Mouse (Mus musculus) megakaryocyte progenitor cell, adult 5-6 weeks (primary cell): Measurements from ENCODE around the gene Igsf21. TPM values are rescaled to one million over a fixed set of nuclear protein-coding genes. Genes with fewer than 3 reads are reported as not detected.

ENCODE experiments used
- ATAC-seq: replicated peaks from 2 replicates; pipeline ENCODE4 v1.8.0; 2016; ENCODE audit warnings: mild to moderate bottlenecking, moderate TSS enrichment, inconsistent platforms; ENCODE audit not compliant: poor library complexity
- total RNA-seq, 2 experiments: library from RNA; stranded (forward) in 1 of 2; stranded (reverse) in 1 of 2; fragments of 157-497, 149-512 nt in 1 of 2; fragments of 200-1000 nt in 1 of 2; gene quantifications; 2 replicates each; pipeline versions ENCODE4 v1.2.3 to v1.2.4; 2015 to 2017

The Igsf21 gene
- total RNA-seq, 2 experiments from 2014 or later: not detected

DNA sequence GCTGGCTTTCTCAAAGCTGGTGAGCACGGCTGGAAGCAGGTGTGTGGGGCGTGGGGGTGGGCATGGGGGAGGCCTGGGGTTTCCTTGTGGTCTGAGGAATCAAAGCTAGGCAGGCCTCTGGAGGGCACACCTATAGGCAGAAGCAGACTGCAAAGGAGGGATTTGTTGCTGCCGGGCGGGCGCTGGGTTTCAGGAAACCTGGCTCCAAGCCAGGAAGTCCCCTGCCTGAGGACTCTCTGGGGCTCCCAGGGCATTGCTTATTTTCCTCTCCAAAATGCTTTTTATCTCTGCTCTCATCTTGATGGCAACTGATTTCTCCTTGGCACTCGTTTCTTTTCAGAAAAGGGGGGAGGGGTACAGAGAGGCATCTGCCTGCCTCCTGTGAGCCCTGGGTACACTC is 141.8 kb downstream of the Igsf21 start:
- ATAC-seq: no peak

DNA sequence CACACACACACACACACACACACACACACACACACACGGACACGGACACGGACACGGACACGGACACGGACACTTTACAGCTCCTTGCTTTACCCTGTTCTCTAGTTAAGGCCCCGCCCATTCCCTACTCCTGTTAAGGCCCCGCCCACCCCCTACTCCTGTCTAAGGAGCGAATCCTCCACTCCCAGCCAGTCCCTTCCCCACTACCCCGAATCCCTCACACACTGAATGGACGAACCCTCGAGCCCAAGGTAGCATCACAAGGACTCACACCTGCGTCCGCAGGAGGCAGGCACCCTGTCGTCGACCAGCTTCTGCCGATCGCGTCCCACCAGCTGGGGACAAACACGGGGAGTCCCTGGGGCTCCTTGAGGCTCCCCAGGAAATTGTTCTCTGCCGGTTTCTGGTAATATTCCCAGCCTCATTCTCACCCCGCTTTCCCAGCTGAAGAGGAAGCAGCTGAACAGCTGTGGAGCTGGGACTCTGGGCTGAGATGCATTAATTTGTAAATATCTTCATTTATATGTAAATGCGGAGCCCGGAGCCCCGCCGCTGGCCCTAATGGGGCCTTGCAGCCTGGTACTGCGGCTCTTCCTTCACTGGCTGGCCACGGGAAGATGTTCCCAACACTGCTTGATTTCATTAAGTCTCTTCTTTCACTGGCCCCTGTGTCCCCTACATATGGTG is 143.1 kb downstream of the Igsf21 start:
- no peak for ATAC-seq

DNA sequence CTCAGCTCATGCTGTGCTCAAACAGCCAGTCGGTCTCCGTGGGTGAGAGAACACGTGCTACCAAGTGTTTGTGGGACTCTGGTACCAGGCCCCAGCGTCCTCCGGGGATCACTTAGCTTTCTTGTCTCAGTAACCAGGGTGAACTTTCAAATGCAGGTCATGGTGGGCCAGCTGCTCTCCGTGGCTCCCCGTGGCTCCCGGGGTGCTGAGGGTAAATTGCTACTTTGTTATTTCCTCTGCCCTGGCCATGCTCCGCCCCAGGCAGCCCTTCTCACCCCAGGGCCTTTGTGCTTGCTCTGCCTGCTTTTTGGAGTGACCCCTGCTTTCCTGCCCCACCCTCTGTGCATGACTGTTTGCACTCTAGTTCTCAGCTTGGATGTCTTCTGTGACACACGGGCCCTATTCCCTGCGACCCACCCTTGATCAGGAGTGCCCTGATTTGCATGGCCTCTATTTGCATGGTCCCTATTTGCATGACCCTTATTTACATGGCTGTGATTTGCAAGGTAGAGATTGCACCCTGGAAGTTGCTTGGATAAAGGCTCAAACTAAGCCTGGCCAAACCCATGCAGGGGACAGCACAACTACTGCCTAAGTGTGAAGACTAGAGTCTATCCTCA is 143.9 kb downstream of the Igsf21 start:
- ATAC-seq: no peak

DNA sequence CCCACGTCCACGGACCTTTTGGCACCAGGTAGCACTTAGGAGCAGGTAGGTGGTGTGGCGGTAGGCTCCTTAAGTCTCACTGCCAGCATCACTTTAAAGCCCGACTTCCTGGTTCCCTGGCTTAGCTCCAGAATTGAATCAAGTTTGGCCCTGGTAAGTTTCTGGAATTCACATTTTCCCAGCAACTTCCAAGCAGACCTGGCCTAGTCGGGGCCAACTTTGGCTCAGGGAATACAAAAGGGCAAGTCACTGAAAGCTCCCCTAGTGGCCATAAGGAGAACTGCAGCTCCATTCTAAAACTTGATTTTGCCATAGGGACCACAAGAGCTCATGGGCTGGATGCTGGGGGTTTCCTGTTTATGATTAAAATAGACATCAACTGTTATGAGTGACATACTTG is 145.5 kb downstream of the Igsf21 start:
- ATAC-seq: 0 out of 2 replicates have a peak, but pooled peaks have one; percentile 34

DNA sequence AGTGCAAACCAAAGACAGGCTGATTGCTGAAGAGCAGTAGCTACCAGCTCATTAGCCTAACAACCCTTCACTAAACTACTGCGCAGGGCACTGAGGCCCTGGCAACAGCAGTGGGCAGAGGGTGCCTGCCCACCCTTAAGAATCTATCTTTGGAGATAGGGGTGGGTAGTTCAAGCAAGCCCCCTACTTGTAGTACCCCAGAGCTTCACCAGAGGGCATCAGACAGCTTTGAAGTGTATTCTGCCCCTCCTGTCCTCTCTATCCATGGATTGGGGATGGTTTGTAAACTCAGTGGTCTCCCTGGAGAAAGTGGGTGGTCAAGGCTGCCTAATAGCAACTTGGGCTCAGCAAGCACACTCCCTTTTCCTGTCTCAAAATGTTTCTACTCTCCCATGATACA is 146.4 kb downstream of the Igsf21 start:
- ATAC-seq: no peak

DNA sequence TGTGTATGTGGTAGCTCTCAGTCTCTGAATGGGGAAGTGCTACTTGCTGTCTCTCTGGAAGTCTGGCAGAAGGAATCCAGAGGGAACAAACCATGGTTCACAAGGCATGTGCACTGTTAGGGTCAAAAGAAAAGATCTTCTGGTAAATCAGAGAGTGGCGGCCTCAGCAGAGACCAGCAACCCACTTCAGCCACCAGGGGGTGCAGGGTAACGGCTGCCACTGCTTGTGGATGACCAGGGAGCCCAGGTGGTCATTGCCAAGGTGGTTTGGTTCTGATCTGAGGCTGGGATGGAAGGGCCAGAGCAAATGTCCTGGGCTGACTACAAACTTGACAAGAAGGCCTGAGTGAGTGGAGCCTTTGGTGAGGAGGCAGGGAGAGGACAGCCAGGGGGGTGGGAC is 150.3 kb downstream of the Igsf21 start:
- no peak for ATAC-seq

DNA sequence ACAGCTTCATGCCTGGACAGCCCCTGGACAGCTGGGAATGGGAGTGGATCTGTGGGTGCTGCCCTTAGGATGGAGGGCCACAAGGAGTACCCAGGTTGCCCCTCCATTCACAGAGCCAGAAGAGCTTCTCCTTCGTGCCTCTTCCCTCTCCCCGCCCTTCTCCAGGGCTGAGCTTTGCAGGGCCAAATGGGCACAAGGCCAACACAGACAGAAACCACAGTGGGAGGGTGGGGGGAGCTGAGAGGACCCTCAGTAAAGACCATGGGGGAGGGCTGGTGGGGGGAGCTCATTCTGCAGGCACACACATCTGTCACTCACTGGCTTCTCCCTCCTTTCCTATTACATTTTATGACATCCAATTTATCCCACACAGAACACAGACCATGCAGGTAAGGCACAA is 151.7 kb downstream of the Igsf21 start:
- ATAC-seq: no peak

DNA sequence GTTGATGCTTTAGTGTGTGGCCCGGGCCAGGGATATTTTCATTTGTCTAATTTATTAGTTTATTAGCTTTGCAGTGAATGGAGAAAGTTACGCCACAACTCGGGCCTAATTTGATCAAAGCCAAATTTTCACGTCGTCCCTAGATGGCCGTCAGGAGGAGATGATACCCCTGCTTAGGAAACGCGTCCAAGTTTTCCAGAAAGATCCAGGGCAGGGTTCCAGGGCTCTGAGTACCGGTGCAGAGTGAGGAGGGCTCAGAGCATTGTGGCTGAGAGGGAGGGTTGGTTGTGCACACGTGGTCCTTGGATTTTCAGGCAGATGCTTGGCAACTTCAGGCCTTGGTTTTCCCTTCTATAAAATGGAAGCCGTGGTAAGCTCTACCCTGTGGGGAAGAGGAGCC is 154.2 kb downstream of the Igsf21 start:
- no peak for ATAC-seq

DNA sequence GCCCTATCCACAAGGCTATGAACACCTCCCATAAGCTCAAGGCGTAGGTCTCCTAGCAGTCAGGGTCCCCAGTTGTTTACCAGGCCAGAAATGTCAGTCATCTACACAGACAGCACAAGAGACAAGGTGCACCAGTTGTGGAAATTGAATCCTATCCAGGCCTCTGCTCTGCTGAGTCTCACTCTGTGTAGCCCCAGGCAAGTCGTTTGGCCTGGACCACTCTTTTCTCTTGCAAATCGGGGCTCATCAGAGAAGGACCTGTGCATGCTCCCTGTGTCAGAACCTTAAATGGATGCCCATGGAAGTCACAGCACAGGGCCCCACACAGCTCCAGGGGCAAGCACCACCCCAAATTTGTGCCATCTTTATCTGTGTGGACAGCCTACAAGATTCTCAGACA is 154.9 kb downstream of the Igsf21 start:
- no peak for ATAC-seq

DNA sequence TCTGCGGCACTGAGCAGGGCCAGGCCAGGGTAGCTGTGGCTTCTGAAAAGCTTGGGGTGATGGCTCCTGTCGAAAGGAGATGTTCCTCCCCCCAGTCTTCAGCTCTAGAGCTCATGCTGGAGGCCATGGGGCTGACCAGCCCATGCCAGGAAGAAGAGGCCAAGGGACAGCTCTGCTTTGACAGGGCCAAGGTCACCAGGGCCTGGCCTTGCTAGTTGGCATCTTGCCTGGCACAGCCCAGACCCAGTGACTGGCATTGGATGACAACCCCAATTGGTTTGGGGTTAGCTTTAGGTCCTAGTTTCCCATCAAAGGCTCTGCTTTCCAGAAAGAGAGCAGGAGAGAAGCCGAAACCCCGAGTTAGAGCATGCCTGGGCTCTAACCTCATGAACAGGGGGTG is 156.9 kb downstream of the Igsf21 start:
- ATAC-seq: no peak

DNA sequence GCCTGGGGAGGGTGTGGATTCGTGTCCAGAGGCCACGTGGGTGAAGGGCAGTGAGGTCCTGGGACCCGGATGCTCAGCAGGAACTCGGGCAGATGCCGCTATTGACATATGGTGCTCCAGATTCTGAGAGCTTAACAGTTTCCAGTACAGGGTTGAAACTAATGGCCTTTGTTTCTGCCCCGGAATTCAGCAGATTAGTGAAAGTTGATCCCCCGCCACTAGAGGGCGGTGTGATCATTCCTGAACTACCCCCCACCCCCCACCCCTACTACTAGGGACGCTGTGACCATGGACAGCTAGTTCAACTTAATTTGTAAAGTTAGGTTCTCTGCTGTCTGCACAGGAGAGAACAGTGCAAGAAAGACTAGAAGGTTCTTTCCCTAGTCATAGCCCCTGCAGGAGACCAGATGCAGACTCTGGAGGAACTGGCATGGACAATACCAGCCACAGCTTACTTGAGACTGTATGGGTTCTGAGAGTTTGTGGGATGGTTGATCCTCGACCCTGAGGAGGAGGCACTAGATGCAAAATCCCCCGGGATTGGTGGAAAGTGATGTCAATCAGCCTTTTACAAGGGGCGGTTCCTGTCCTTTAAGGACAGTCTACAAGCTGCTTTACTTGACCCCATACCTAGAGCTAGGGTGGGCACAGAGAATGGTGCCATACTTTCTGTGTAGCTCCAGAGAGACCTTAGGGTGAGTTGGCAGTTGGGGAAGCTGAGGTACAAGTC is 157.7 kb downstream of the Igsf21 start:
- ATAC-seq: no peak

DNA sequence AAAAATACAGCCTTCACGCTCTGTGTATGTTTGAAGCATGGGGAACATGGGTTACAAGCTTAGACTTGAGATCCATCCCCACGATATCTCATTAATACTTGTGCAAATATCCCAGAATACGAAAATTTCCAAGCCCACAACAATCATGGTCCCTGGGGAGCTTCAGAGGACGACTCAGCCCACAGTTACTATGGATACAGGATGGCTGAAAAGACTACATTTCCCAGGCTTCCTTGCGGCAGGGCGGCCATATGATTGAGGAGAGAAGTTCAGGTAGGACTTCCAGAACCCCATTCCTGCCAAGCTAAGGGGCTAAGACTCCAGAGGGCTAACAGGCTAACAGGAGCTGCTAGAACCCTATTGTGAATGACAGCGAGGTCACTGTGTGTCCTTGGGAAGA is 160.4 kb downstream of the Igsf21 start:
- no peak for ATAC-seq

DNA sequence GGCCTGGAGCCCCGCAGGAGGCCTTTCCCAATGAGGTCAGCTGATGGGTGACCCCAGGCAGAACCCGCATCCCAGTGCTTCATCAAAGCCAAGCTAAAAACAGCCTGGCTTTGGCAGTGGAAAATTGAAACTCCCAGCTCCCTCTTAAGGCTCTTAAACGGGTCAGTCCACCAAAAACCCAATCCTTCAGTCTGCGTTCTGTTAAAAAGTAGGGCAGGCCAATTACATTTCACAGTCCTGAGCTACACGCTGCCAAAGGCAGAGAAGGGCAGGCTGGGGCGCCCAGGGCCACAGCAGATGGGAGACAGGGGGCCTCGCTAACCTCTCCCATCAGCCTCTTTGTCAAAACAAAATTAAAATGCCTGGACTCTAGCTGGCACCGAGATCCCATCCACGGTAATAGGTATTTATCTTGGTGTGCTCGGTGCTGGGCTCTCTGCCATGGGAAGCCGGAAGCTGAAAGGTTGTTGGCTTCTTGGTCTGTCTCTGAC is 162.0 kb downstream of the Igsf21 start:
- no peak for ATAC-seq

DNA sequence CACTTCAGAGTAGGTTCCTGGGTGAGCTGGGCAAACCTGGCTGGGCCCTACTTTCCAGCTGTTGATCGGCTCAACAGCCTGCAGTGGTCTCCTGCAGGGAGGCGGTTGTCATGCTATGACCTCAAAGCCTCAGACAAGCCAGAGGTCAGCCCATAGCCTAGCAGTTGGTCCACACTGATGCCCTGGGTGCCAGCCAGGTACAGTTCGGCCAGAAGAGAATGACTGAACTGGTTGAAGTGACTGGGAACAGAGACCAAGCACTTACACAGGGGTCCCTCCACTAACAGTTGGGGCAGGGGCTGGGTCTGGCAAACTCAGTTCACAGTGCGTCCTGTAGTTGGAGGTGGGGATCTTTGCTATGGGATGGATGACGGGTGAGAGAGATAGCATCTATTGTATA is 162.5 kb downstream of the Igsf21 start:
- no peak for ATAC-seq

DNA sequence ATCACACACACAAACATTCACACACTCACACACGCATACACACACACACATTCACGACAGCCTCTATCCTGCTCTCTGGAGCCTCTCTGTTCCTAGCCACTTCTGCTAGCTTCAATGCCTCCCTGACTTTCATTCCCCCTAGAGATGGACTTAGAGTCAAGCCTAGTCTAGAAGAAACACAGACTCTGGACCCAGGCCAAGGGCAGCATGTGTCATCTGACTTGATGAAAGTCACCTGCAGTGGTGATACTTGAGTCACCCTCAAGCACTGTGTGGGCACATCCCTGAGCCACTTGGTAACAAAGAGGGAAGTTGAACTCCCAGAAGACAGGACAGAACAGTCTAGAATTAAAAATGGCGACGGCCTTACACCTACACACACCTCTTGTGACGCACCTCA is 168.2 kb downstream of the Igsf21 start:
- no peak for ATAC-seq

DNA sequence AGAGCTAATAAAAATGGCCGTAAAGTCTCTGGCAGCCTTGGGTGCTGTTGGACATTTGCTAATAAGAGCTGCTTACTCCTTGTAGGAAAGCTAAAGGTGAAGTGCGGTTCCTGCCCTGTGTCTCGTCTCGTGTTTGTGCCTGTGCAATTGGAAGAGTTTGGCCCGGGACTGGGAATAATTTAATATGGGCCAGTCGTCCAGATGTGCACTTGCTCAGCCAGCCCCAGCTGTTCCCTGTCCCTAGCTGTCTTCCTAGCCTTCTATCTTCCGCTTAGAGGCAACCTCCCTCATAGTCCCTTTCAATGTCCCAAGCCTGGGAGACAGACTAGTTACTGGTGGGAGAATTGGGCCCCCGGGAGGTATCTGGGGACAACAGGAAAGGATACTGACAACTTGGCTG is 169.0 kb downstream of the Igsf21 start:
- ATAC-seq: no peak

DNA sequence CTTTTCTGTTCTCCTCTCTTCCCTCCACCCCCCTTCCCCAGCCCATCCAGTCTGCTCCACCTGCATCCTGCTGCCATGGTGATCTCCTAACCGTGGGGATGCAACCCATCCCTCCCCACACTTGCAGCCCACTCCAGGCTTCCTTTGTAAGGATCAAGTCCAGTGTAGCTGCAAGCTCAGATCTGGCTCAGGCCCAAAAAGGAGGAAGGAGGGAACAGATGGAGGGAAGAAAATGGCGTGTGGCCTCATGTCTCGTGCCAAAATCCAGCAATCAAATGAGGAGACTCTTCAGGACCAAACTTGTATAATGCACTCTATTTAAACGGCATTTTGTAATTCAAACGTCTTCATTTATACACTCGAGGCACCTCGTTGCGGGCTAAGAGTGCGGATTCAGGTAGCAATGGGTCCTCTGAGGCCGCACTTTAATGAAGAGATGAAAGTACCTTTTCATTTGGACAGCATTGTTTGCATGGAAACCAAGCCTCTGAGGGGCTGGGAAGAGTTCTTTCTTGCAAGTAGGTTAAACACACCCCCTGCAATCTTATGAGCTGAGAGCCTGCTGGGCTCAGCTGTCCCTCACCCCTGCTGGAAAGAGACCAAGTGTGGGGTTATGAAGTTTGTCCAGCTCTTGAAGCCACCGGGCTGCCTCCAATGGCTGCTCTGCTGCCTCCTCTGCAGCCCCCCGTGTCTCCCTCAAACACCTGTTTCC is 169.6 kb downstream of the Igsf21 start:
- ATAC-seq: no peak

DNA sequence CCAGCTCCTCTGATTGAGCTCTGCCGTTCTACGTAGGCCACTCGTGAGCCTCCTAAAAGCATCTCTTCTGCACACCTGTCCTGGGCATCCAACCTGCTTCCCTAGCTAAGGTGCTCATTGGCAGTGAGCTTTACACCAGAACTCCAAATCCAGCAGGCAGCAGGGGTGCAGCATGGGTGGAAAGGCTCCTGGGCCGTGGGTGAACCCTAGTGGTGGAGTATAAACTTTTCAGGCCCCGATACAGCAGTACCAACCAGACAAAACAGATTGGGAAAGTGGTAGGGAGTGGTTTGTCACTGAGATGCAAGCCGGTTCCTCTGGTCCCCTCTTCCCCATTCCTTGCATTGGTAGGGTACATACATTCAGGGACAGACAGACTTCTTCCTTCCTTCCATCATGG is 170.2 kb downstream of the Igsf21 start:
- no peak for ATAC-seq

DNA sequence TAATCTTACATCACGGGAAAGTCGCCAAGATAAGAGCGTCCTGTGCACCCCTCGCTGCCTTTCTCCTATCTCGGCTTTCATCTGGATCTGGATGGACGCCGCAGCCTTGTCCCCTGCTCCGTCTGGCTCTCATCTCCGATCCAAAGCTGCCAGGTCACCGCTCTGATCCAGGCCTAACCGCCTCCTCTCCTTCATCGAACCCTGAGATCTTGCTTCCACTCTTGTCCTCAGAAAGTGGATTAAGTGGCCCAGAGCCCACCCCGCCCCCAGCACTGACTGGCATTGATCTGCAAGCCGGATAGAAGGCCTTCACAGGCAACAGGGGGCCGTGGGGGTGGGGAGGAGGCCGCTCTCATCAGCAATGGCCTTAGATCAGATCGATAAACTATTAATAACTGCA is 175.5 kb downstream of the Igsf21 start:
- no peak for ATAC-seq

DNA sequence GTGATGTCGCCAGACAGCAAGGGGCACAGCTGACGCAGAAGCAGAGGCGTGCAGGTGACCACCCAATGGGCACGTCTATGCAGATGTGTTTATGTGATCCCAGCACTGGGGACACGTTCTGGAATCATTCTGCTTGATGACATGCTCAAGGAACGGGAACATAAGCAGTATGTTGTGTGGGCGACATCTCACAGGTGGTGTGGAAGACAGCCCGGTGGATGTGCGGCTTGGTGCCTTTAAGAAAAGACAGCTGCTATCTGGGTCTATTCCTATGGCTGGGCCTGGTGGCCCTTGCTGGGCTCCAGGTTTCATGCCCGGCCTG is 176.3 kb downstream of the Igsf21 start:
- ATAC-seq: no peak

DNA sequence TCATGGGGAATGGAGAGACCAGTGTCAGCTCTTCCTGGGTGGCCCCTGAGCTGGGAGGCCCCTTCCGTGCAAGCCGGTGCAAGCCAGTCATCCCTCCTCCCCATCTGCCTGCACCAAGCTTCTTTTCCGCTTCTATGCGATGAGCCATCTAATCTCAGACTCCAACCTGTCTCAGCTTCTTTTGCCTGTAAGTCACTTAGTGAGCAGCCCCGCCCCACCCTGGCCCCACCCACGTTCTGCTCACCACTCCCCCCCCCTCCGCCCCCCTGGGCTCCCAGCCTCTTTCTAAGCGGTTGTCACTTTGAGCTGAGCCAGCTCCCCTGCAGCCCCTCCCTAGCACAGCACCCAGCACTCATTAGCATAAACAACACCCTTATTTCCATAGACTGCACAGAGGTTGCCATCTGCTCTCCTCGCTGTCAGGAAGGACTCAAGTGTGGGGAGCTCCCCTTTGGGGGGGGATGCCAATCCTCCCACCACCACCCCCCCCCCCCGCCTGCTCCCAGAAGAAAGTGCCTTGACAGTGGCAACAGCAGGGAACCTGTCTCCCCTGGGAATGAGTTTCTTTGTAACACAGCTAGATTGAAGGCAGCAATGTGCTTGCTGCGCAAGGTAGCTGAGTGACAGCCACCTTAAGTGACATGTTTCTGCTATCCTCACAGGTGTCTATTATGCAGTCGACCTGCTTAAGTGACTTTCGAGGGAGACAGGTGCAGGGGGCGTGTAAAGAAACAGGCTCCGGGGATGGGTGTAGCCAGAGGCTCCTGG is 176.8 kb downstream of the Igsf21 start:
- ATAC-seq: no peak
